Mouse (Mus musculus) bone marrow macrophage, adult 2 months (primary cell): ENCODE data around the gene Olfr345. TPM values are rescaled to one million over a fixed set of nuclear protein-coding genes. Genes with fewer than 3 reads are reported as not detected.

ENCODE experiments used
- H3K27ac ChIP-seq: 2 replicates; pipeline ENCODE4 v1.5.1; 2012; ENCODE audit warnings: low read depth, low read length; ENCODE audit not compliant: insufficient read depth
- H3K4me1 ChIP-seq: 2 replicates; pipeline ENCODE4 v1.6.1; 2012; ENCODE audit warnings: low read length; ENCODE audit not compliant: control insufficient read depth, insufficient read depth
- H3K4me3 ChIP-seq: 2 replicates; pipeline ENCODE4 v1.5.1; 2012; ENCODE audit warnings: mild to moderate bottlenecking, low read length, moderate library complexity; ENCODE audit not compliant: insufficient read depth
- CTCF ChIP-seq: IDR thresholded peaks from 2 replicates; pipeline ENCODE4 v1.5.1; 2012; ENCODE audit warnings: low read depth, mild to moderate bottlenecking, low read length, moderate library complexity
- POLR2A ChIP-seq: IDR thresholded peaks from 2 replicates; pipeline ENCODE4 v1.6.1; 2012; ENCODE audit warnings: mild to moderate bottlenecking, low read depth, low read length, borderline replicate concordance
- polyA plus RNA-seq: library from polyadenylated mRNA; stranded (reverse); fragments of >200 nt; gene quantifications from 2 replicates; pipeline ENCODE4 v1.2.4, GENCODE M21; 2012; ENCODE audit not compliant: missing spikeins, insufficient read depth, insufficient read length

Gene Olfr345
- polyA plus RNA-seq = not detected in 2 replicates

DNA sequence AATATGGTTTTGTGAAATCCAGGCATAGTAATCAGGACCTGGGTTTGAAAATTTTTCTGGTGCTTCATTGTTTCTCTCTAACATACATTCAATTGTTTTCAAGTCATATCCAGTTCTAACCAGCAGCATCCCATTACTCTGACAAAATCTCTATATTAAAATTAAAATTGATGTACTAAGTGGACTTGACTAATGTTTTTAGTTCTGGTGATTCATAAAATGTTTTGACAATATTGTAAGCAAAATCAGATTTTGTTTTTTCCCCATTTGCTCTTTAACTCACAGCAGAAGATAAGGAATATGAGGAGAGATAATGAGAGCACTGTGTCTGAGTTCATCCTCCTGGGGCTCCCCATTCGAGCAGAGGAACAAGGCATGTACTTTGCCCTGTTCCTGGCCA lies at the start of gene Olfr345:
Gene Olfr345, plus strand, starts transcription at position 301 of the 400 bp plus-strand sequence.
- Histone ChIP-seq H3K4me3 (no peak within 1 kb of the TSS), H3K27ac (no peak within 1 kb of the TSS), H3K4me1 (no peaks in the 10 kb centered on the region)
- no peak for TF ChIP-seq CTCF
- TF ChIP-seq POLR2A = no peak

GRCm38 (mm10) chr2:36685488-36685887 lies 45.6 kb downstream of the Olfr345 start, which contains the start of gene Olfr346:
Gene Olfr346, plus strand, starts transcription at chr2:36685788.
- no peaks in the 10 kb centered on the region for H3K4me1 ChIP-seq
- no peak within 1 kb of the TSS for H3K4me3 ChIP-seq
- no peak within 1 kb of the TSS for H3K27ac ChIP-seq
- no peak for TF ChIP-seq CTCF
- no peak for TF ChIP-seq POLR2A

Other genes starting within 250 kb of the Olfr345 start
- not detected in 2 replicates for gene Olfr339, start 221.1 kb upstream of the Olfr345 start, polyA plus RNA-seq
- not detected in 2 replicates for gene Olfr340, start 187.5 kb upstream of the Olfr345 start, polyA plus RNA-seq
- gene Olfr341, start 157.6 kb upstream of the Olfr345 start, polyA plus RNA-seq = not detected in 2 replicates
- not detected in 2 replicates for gene Olfr342, start 115.0 kb upstream of the Olfr345 start, polyA plus RNA-seq
- gene Olfr344, start 73.4 kb upstream of the Olfr345 start, polyA plus RNA-seq = 0.07 and 0.17 TPM in 2 replicates
- not detected in 2 replicates for gene Olfr346, start 45.7 kb downstream of the Olfr345 start, polyA plus RNA-seq
- gene Olfr347, start 91.9 kb downstream of the Olfr345 start, polyA plus RNA-seq = not detected in 2 replicates
- gene Olfr348, start 144.2 kb downstream of the Olfr345 start, polyA plus RNA-seq = not detected in 2 replicates
- gene Olfr50, start 150.5 kb downstream of the Olfr345 start, polyA plus RNA-seq = not detected in 2 replicates
- gene Olfr3, start 177.0 kb downstream of the Olfr345 start, polyA plus RNA-seq = not detected in 2 replicates
- gene Olfr350, start 206.3 kb downstream of the Olfr345 start, polyA plus RNA-seq = not detected in 2 replicates
- not detected in 2 replicates for gene Olfr351, start 222.6 kb downstream of the Olfr345 start, polyA plus RNA-seq
- 0.16 and 0.41 TPM in 2 replicates for gene Olfr352, start 228.4 kb downstream of the Olfr345 start, polyA plus RNA-seq